Mouse (Mus musculus): ENCODE data around the gene Naaa. TPM values are rescaled to one million over a fixed set of nuclear protein-coding genes. Genes with fewer than 3 reads are reported as not detected.

Gene Naaa
- polyA plus RNA-seq, 1 experiment from 2014 or later: 24.1 TPM

GRCm38 (mm10) chr5:92252797-92253343, 25.1 kb downstream of the Naaa start:
- Histone ChIP-seq H3K4me3 (replicated peaks) (no peak overlapping the region), H3K9ac (no peak overlapping the region), H3K27me3 (no peaks in the 10 kb centered on the region), H3K4me2 (no peak overlapping the region; the same call in 1 of the 2 replicates), H3K27ac (no peak overlapping the region), H3K9me3 (replicated peaks) (0 out of 2 replicates have a peak, but pooled peaks cover 4% of the 10 kb centered on the region), H3K4me1 (peaks cover 19% of the 10 kb centered on the region), H3K36me3 (no peaks in the 10 kb centered on the region)
- WGBS: 34% methylated on average over 18 of the region's 18 CpGs
- 0 out of 2 replicates have a peak, but pooled peaks have one; percentile 34 for ATAC-seq (replicated peaks; ENCODE audit: low FRiP score)

GRCm38 (mm10) chr5:92252031-92252430, 25.9 kb downstream of the Naaa start:
- Histone ChIP-seq H3K4me2 (no peak overlapping the region), H3K9ac (no peak overlapping the region), H3K36me3 (no peaks in the 10 kb centered on the region), H3K27me3 (no peaks in the 10 kb centered on the region), H3K4me1 (peaks cover 11% of the 10 kb centered on the region), H3K9me3 (replicated peaks) (0 out of 2 replicates have a peak, but pooled peaks cover 4% of the 10 kb centered on the region), H3K27ac (no peak overlapping the region), H3K4me3 (replicated peaks) (no peak overlapping the region)
- WGBS: 93% methylated on average over 6 of the region's 6 CpGs
- ATAC-seq (replicated peaks; ENCODE audit: low FRiP score): no peak

- H3K36me3 ChIP-seq: no peaks in the 10 kb centered on the region
- no peak overlapping the region for H3K4me3 ChIP-seq (replicated peaks)
- ATAC-seq (replicated peaks; ENCODE audit: low FRiP score): no peak
- no peaks in the 10 kb centered on the region for H3K27me3 ChIP-seq
- 0 out of 2 replicates have a peak, but pooled peaks cover 4% of the 10 kb centered on the region for H3K9me3 ChIP-seq (replicated peaks)
- no peaks in the 10 kb centered on the region for H3K4me1 ChIP-seq
- no peak overlapping the region for H3K27ac ChIP-seq
- no peak overlapping the region for H3K9ac ChIP-seq
- WGBS: 86% methylated on average over 11 of the region's 11 CpGs
- H3K4me2 ChIP-seq: no peak overlapping the region
These were observed 29.4 kb downstream of the Naaa start for GRCm38 (mm10) chr5:92248614-92249013.

GRCm38 (mm10) chr5:92245483-92245882, 32.5 kb downstream of the Naaa start:
- no peaks in the 10 kb centered on the region for H3K4me1 ChIP-seq
- no peaks in the 10 kb centered on the region for H3K27me3 ChIP-seq
- no peak overlapping the region for H3K4me2 ChIP-seq
- H3K9ac ChIP-seq: no peak overlapping the region
- no peak overlapping the region for H3K27ac ChIP-seq
- no peak overlapping the region for H3K4me3 ChIP-seq (replicated peaks)
- no peaks in the 10 kb centered on the region for H3K36me3 ChIP-seq
- no peak for ATAC-seq (replicated peaks; ENCODE audit: low FRiP score)
- 0 out of 2 replicates have a peak, but pooled peaks cover 4% of the 10 kb centered on the region for H3K9me3 ChIP-seq (replicated peaks)
- 89% methylated on average over 9 of the region's 9 CpGs for WGBS

GRCm38 (mm10) chr5:92244900-92245299, 33.1 kb downstream of the Naaa start:
- 0 out of 2 replicates have a peak, but pooled peaks cover 4% of the 10 kb centered on the region for H3K9me3 ChIP-seq (replicated peaks)
- H3K4me3 ChIP-seq (replicated peaks): no peak overlapping the region
- no peak overlapping the region for H3K9ac ChIP-seq
- WGBS: 91% methylated on average over 2 of the region's 2 CpGs
- H3K4me2 ChIP-seq: no peak overlapping the region
- H3K27me3 ChIP-seq: no peaks in the 10 kb centered on the region
- 0 out of 2 replicates have a peak, but pooled peaks cover under 1% of the 10 kb centered on the region for H3K4me1 ChIP-seq
- H3K36me3 ChIP-seq: no peaks in the 10 kb centered on the region
- no peak overlapping the region for H3K27ac ChIP-seq
- ATAC-seq (replicated peaks; ENCODE audit: low FRiP score): no peak

GRCm38 (mm10) chr5:92240769-92241168, 37.2 kb downstream of the Naaa start:
- no peaks in the 10 kb centered on the region for H3K36me3 ChIP-seq
- H3K4me1 ChIP-seq: peaks cover 6% of the 10 kb centered on the region; the same call in 1 of the 2 replicates
- 94% methylated on average over 12 of the region's 12 CpGs for WGBS
- no peaks in the 10 kb centered on the region for H3K27me3 ChIP-seq
- H3K4me3 ChIP-seq (replicated peaks): no peak overlapping the region
- H3K4me2 ChIP-seq: no peak overlapping the region
- H3K9ac ChIP-seq: no peak overlapping the region
- H3K9me3 ChIP-seq (replicated peaks): no peaks in the 10 kb centered on the region
- H3K27ac ChIP-seq: no peak overlapping the region
- no peak for ATAC-seq (replicated peaks; ENCODE audit: low FRiP score)

GRCm38 (mm10) chr5:92239333-92240232, 38.4 kb downstream of the Naaa start:
- Histone ChIP-seq H3K9ac (no peak overlapping the region), H3K36me3 (no peaks in the 10 kb centered on the region), H3K4me1 (peaks cover 16% of the 10 kb centered on the region), H3K4me3 (replicated peaks) (no peak overlapping the region), H3K27me3 (no peaks in the 10 kb centered on the region), H3K4me2 (peak overlapping the region; percentile 40), H3K27ac (no peak overlapping the region), H3K9me3 (replicated peaks) (no peaks in the 10 kb centered on the region)
- 44% methylated on average over 29 of the region's 29 CpGs for WGBS
- ATAC-seq (replicated peaks; ENCODE audit: low FRiP score): peak; percentile 57

- Histone ChIP-seq H3K4me1 (peaks cover 16% of the 10 kb centered on the region), H3K27ac (no peak overlapping the region)
These were observed 42.9 kb downstream of the Naaa start for GRCm38 (mm10) chr5:92234939-92235557.

GRCm38 (mm10) chr5:92233366-92233765, 44.6 kb downstream of the Naaa start:
- H3K4me3 ChIP-seq (replicated peaks): no peak overlapping the region
- H3K9ac ChIP-seq: no peak overlapping the region
- no peaks in the 10 kb centered on the region for H3K27me3 ChIP-seq
- no peaks in the 10 kb centered on the region for H3K36me3 ChIP-seq
- no peak for ATAC-seq (replicated peaks; ENCODE audit: low FRiP score)
- H3K27ac ChIP-seq: no peak overlapping the region
- WGBS: 93% methylated on average over 4 of the region's 4 CpGs
- H3K9me3 ChIP-seq (replicated peaks): no peaks in the 10 kb centered on the region
- no peak overlapping the region for H3K4me2 ChIP-seq
- peaks cover 10% of the 10 kb centered on the region for H3K4me1 ChIP-seq

More at GRCm38 (mm10) chr5:92234939-92235557, 42.9 kb downstream of the Naaa start:
- H3K36me3 ChIP-seq: no peaks in the 10 kb centered on the region
- H3K9ac ChIP-seq: no peak overlapping the region
- no peak overlapping the region for H3K4me3 ChIP-seq (replicated peaks)
- H3K9me3 ChIP-seq (replicated peaks): no peaks in the 10 kb centered on the region
- ATAC-seq (replicated peaks; ENCODE audit: low FRiP score): peak; percentile 59
- 38% methylated on average over 5 of the region's 5 CpGs for WGBS
- H3K27me3 ChIP-seq: no peaks in the 10 kb centered on the region
- no peak overlapping the region for H3K4me2 ChIP-seq

GRCm38 (mm10) chr5:92231836-92232235, 46.1 kb downstream of the Naaa start:
- Histone ChIP-seq H3K4me3 (replicated peaks) (no peak overlapping the region), H3K27ac (no peak overlapping the region), H3K36me3 (no peaks in the 10 kb centered on the region), H3K4me1 (peaks cover 10% of the 10 kb centered on the region), H3K4me2 (no peak overlapping the region), H3K27me3 (no peaks in the 10 kb centered on the region), H3K9ac (no peak overlapping the region), H3K9me3 (replicated peaks) (no peaks in the 10 kb centered on the region)
- WGBS: 82% methylated on average over 10 of the region's 10 CpGs
- no peak for ATAC-seq (replicated peaks; ENCODE audit: low FRiP score)

GRCm38 (mm10) chr5:92230306-92230705, 47.7 kb downstream of the Naaa start:
- Histone ChIP-seq H3K4me3 (replicated peaks) (no peak overlapping the region), H3K9ac (no peak overlapping the region), H3K27me3 (no peaks in the 10 kb centered on the region), H3K4me1 (peaks cover 5% of the 10 kb centered on the region), H3K4me2 (no peak overlapping the region), H3K36me3 (no peaks in the 10 kb centered on the region), H3K9me3 (replicated peaks) (no peaks in the 10 kb centered on the region), H3K27ac (no peak overlapping the region)
- WGBS: 89% methylated on average over 11 of the region's 11 CpGs
- no peak for ATAC-seq (replicated peaks; ENCODE audit: low FRiP score)

- Histone ChIP-seq H3K9me3 (replicated peaks) (no peaks in the 10 kb centered on the region), H3K27me3 (no peaks in the 10 kb centered on the region), H3K9ac (no peak overlapping the region), H3K4me1 (no peaks in the 10 kb centered on the region), H3K4me3 (replicated peaks) (no peak overlapping the region), H3K36me3 (no peaks in the 10 kb centered on the region), H3K27ac (no peak overlapping the region), H3K4me2 (no peak overlapping the region)
- whole genome bisulfite sequencing: 92% methylated on average over 3 of the region's 3 CpGs
- no peak for ATAC-seq (replicated peaks; ENCODE audit: low FRiP score)
These were observed 48.5 kb downstream of the Naaa start for GRCm38 (mm10) chr5:92229514-92229913.
